Mouse (Mus musculus): ENCODE data around the gene 2310039H08Rik.

The 2310039H08Rik gene

DNA sequence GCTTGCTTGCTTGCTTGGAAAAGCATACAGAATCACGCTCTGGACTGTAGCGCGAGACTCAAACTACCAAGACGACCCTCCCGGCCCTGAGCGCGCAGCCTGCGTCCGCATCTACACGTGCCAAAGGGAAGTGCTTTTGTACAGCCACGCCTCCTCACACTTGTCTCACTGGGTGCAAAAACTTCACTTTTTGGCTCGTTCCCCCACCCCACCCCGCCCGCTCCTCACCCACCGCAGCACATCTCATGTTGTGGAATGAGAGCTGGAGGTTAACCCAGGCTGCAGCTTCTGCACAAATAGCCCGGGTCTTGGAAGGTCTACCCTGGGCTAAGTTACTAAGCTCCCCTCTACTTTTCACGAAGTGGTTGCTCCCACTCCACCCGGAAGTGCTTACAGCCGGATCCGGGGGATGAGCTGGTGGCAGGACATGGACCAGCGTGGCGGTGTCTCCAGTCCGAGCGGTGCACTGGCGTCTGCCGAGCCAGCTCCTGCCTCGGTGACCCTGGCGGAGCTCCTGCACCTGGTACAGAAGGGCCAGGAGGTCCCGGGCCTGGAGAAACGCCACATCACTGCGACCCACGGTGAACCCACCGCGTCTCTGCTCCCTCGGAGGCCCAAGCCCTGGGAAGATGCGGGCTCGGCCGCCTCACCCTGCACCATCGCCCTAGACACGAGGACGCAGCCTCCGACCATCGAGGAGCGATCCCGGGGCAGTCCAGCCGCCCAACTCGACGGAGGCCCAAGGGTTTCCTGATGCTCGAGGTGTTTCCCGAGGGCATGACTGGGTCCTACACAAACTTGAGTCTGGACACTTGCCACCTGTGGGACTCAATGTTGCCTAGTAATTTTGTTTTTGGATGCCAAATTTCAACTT lies at the start of gene 2310039H08Rik:
TSS of gene 2310039H08Rik (plus strand) at position 232 of the 874 bp plus-strand sequence.
- ATAC-seq (ENCODE audit: insufficient number of reproducible peaks, low FRiP score, low TSS enrichment) = peak; percentile 89

- no peak for ATAC-seq (ENCODE audit: insufficient number of reproducible peaks, low FRiP score, low TSS enrichment)
Observed at GRCm38 (mm10) chr17:46724477-46725084, 47.9 kb upstream of the 2310039H08Rik start.

DNA sequence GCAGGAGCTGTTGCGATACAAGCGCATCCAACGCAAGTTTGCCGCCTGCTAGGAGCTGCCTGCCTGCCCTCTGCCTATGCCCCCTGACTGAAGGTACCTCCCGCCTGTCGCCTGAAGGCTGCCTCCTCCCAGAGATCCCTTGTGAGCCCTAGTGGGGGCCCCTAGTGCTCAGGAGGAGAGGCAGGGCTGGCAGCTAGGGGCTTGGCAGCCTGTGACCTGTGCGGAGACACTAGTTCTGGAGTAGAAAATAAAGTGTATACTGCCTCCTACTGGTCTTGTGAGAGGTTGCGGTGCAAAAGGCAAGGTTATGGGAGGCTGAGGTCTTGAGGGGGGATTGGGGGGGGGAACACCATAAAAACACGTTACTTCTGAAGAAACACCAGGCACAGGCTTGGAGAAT lies 47.2 kb upstream of the 2310039H08Rik start:
- 0 out of 2 replicates have a peak, but pooled peaks have one; percentile 24 for ATAC-seq (ENCODE audit: insufficient number of reproducible peaks, low FRiP score, low TSS enrichment)

GRCm38 (mm10) chr17:46725731-46726645 lies 46.4 kb upstream of the 2310039H08Rik start:
- ATAC-seq (ENCODE audit: insufficient number of reproducible peaks, low FRiP score, low TSS enrichment) = peak; percentile 77

DNA sequence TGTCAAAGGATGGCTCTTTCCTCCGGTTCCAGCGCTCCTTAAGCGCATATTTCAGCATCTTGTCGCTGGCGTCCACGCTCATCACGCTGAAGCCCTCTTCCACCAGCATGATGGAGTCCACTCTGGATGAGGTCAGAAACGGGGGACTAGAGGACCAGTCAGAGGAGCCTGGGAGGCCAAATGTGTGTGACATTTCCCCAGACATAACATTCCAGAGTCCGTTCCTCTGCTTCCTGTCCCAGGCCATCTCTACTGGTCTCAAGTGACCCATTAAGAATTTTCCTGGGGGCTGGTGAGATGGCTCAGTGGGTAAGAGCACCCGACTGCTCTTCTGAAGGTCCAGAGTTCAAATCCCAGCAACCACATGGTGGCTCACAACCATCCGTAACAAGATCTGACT lies 45.2 kb upstream of the 2310039H08Rik start:
- no peak for ATAC-seq (ENCODE audit: insufficient number of reproducible peaks, low FRiP score, low TSS enrichment)

- ATAC-seq (ENCODE audit: insufficient number of reproducible peaks, low FRiP score, low TSS enrichment) = no peak
Observed at GRCm38 (mm10) chr17:46728021-46728420, 44.4 kb upstream of the 2310039H08Rik start.

DNA sequence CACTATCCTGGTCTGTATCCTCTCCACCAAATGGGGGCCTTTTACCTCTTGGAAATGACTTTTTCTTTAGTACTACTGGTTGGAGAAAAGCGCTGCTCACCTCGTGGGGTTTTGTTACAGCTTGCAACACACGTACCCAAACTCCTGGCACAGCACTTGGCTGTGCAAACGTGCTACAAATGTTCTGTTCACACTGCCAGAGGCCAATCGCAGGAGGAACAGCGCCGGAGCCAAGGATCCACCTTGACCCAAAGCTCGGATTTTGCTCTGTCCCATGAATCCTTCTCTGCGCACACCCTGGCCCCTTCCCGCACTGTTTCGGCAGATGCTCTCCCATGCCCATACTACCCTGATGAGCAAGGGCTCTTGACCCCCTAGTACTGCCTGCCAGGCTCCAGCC lies 43.9 kb upstream of the 2310039H08Rik start:
- no peak for ATAC-seq (ENCODE audit: insufficient number of reproducible peaks, low FRiP score, low TSS enrichment)

GRCm38 (mm10) chr17:46728904-46729318 lies 43.5 kb upstream of the 2310039H08Rik start, which contains the start of gene Gnmt:
Gnmt (minus strand) TSS chr17:46729168.
- ATAC-seq (ENCODE audit: insufficient number of reproducible peaks, low FRiP score, low TSS enrichment) = peak; percentile 45; the same call in 1 of the 2 replicates

DNA sequence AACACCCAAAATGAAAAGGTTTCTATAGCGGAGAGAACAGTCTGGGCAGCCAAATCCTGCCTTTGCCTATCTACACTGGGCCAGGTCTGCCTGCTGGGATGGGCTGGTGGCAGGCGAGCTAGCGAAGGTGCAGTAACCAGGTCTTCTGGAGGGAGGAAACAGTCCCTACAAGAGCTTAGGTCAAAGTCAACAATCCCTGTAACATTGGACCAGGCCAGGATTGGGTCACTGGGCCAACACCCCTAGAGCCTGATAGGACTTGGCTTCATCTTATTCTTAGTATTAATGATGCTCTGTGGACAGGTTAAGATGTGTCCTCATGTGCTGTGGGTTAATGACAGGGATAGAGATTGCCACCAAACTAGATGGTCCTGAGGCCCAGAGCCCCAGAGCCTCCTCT lies 38.4 kb upstream of the 2310039H08Rik start:
- ATAC-seq (ENCODE audit: insufficient number of reproducible peaks, low FRiP score, low TSS enrichment) = no peak

DNA sequence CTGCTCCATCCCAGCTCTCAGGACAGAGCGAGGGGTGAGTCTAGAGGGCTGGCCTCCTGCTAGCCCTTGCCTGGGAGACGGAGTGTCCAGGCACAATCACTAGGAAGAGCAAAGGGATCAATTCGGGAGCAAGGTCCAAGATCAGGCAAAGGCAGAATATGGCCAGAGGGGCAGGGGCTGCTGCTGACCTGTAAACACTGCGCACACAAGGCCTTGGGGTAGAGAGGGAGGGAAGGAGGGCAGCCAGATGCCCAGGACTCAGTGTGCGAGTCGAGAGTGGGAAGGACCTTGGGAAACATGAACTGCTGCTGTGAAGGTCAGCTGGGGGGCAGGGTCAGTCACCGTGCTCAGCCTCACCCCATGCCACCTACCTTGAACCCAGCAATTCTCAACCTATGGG lies 37.1 kb upstream of the 2310039H08Rik start:
- ATAC-seq (ENCODE audit: insufficient number of reproducible peaks, low FRiP score, low TSS enrichment) = no peak

- no peak for ATAC-seq (ENCODE audit: insufficient number of reproducible peaks, low FRiP score, low TSS enrichment)
Observed at GRCm38 (mm10) chr17:46736160-46736559, 36.3 kb upstream of the 2310039H08Rik start.

DNA sequence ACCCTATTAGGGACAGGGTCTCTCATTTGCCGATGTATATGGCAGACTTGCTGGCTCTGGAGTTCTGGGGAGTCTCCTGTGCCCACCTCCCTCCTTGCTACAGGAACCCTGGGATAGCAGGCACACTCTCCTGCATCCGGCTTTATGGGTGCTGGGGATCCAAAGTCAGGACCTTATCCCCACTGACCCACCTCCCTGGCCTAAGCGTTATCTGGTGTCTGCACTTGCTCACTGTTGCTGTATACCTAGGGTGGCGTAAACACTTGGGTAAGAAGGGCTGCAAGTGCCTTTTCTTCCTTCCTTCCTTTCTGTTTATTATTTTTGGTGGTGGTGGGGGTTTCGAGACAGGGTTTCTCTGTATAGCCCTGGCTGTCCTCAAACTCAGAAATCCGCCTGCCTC lies 31.1 kb upstream of the 2310039H08Rik start:
- ATAC-seq (ENCODE audit: insufficient number of reproducible peaks, low FRiP score, low TSS enrichment) = no peak

DNA sequence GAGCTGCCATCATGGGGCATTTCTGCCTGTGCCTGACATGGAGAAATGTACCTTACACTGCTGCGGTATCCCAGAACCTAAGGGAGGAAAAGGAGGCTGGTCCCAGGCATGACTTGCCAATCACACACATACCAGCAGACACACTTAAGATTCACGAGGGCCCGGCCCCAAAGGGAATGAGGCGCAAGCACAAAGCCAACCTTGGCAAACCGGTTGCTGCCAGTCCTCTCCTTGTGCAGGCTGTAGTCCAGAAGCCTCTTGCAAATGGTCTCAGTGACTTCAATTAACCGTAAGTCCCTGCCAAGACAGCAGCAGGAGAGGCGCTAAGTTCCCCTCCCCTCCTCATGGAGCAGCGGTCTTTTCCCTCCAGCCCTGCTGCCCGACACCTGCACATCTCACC lies 29.4 kb upstream of the 2310039H08Rik start:
- no peak for ATAC-seq (ENCODE audit: insufficient number of reproducible peaks, low FRiP score, low TSS enrichment)

GRCm38 (mm10) chr17:46745506-46745905 lies 26.9 kb upstream of the 2310039H08Rik start:
- ATAC-seq (ENCODE audit: insufficient number of reproducible peaks, low FRiP score, low TSS enrichment) = no peak

DNA sequence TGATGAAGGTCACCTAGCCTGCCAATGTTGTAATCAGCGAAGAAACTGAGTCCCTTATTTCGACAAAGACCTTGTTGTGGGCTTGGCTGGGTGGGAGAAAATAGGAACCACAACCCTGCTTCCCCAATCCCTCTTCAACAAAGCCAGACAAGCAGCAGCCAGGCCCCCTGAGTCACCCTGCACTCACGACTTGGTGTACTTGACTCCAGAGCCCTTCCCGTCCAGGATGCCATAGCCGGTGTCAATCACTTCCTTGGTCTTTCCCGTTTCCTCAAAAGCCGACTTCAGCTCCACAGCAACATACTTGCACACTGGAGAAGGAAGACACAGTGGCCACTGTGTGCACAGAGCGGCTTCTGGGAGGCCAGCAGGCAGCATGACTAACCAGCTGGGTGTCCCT lies 25.2 kb upstream of the 2310039H08Rik start:
- ATAC-seq (ENCODE audit: insufficient number of reproducible peaks, low FRiP score, low TSS enrichment) = no peak

GRCm38 (mm10) chr17:46747806-46748205 lies 24.6 kb upstream of the 2310039H08Rik start:
- ATAC-seq (ENCODE audit: insufficient number of reproducible peaks, low FRiP score, low TSS enrichment) = no peak

- no peak for ATAC-seq (ENCODE audit: insufficient number of reproducible peaks, low FRiP score, low TSS enrichment)
Observed at GRCm38 (mm10) chr17:46749282-46749681, 23.2 kb upstream of the 2310039H08Rik start.

DNA sequence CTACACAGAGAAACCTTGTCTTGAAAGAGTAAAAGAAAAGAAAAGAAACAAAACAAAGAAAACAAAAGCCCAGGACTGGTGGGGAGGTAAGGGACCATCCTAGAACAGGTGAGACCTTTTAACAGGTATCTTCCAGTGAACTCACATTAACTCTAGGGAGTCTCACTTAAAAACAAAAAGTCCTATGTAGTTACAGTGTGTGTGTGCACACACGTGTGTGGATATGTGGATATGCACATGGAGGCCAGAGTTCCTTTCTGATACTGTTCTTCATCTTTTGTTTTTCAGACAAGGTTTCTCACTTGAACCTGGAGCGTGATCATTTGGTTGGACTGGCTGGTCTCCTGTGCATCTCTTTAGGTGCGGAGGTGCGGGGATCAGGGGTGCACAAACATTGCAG lies 21.9 kb upstream of the 2310039H08Rik start:
- ATAC-seq (ENCODE audit: insufficient number of reproducible peaks, low FRiP score, low TSS enrichment) = no peak

- peak; percentile 26; the same call in 1 of the 2 replicates for ATAC-seq (ENCODE audit: insufficient number of reproducible peaks, low FRiP score, low TSS enrichment)
Observed at GRCm38 (mm10) chr17:46751056-46751793, 21.2 kb upstream of the 2310039H08Rik start.

All from cerebellum, adult (tissue).